Mouse (Mus musculus) lung, postnatal 10 days (tissue): ENCODE measurements around the gene Ptprd.
"Not testable (repeated sequence)": the region's sequence is repeated elsewhere in the genome, so short reads cannot be mapped to it uniquely, and the experiment has no call there.

Experiments
- DNase-seq: peaks from one replicate; pipeline ENCODE4 v3.0.0; 2021

Ptprd gene

GRCm38 (mm10) chr4:76438496-76439079 lies 1773.2 kb downstream of the Ptprd start:
- no peak for DNase-seq

- no peak for DNase-seq
These were observed 1773.7 kb downstream of the Ptprd start for GRCm38 (mm10) chr4:76438068-76438467.

- no peak for DNase-seq
These were observed 1775.8 kb downstream of the Ptprd start for GRCm38 (mm10) chr4:76435920-76436319.

- DNase-seq: no peak
These were observed 1782.0 kb downstream of the Ptprd start for GRCm38 (mm10) chr4:76429769-76430168.

- DNase-seq: not testable (repeated sequence)
These were observed 1784.7 kb downstream of the Ptprd start for GRCm38 (mm10) chr4:76427036-76427435.

- no peak for DNase-seq
These were observed 1786.6 kb downstream of the Ptprd start for GRCm38 (mm10) chr4:76425230-76425575.

DNA sequence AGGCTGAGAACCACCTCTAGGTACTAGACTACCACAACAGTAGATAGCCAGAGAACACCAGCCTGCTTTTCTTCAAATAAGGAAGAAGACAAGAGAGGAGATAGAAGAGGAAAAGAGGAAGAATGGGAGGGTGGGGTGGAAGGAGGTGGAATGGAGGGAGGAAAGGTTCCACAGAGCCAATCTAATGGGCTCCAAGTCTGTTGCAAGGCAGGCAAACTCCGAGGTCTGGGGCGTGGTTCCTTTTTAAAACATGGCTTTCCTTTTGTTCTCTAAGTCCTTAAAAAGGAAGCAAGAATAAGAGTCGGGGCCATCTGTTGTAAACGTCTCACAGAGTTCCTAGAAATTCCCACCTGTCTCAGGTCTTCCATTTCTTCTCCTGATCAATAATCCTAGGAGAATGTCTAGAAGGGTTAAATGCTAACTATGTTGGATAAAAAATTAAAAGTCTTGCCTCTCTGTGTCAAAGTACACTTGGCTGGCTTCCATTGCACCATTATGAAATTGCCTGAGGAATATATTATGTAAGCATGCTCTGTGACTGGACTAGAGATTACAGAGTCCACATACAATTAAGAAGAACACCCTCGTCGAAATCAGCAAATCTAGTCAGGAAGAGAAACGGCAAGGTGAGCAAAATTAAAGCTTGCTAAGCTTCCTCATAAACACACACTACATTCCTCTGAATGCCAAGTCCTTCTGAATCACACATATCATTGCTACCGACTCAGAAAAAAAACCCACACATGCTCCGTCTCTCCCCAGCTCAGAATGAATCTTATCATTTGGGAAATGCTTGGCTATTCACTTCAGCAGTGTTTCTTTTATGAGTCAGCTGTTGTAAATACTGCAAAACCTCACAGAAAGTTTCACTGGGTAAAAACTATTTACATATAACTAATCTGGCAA lies 1787.2 kb downstream of the Ptprd start:
- DNase-seq: peak; percentile 47

DNA sequence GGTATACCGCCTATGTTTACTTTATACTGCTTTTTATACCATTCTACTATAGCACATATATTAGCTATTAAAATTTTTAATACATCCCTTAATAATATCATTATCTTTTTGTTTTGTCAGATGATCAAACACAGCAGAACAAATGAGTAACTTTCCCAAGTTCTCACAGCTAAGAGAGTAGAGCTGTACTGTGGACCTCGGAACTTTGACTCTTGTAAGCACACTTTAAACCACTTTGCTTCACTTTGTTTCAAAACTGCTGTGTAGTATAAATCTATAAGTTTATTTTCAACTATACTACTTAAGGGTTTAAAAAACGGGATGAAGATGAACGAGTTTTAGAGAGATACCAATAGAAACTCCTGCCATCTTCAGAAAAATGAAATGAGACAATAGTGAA lies 1789.6 kb downstream of the Ptprd start:
- no peak for DNase-seq

DNA sequence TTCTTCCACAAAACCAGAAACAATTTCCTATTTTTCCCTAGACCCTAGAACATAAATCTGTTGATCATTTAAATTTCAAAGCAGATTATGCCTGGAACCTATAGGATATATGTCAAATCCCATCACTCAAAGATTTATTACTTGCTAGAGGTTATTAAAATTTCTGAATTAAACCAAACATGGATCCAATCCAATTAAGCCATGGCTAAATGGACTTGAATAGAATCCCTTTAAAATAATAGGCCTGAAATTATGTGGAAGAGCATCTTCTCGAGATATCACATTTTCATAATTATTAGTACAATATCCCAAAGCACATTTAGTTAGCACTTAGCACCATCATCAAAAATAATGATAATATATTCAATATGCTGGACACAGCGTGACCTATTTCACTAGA lies 1792.1 kb downstream of the Ptprd start:
- DNase-seq: no peak

DNA sequence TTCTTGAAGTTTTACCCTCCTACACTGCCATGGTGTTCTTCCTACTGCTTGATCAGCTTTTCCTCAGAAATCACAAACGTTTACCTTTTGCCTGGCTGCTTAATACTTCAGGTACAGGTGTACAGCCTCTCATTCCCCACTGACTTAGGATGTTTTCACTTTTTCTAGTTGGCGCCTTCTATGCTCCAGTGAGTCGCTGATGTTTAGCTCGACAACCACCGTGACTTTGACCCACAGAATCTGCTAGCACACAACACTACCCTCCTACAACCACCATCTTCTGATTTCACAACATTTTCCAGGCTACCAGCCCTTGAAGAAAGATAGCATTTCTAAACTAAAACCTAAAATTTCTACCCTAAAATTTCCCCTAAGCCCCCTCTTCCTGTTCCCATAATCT lies 1794.1 kb downstream of the Ptprd start:
- DNase-seq: no peak

GRCm38 (mm10) chr4:76415624-76416023 lies 1796.1 kb downstream of the Ptprd start:
- no peak for DNase-seq

- DNase-seq: no peak
These were observed 1797.2 kb downstream of the Ptprd start for GRCm38 (mm10) chr4:76414591-76414990.

GRCm38 (mm10) chr4:76410053-76410452 lies 1801.7 kb downstream of the Ptprd start:
- DNase-seq: no peak

DNA sequence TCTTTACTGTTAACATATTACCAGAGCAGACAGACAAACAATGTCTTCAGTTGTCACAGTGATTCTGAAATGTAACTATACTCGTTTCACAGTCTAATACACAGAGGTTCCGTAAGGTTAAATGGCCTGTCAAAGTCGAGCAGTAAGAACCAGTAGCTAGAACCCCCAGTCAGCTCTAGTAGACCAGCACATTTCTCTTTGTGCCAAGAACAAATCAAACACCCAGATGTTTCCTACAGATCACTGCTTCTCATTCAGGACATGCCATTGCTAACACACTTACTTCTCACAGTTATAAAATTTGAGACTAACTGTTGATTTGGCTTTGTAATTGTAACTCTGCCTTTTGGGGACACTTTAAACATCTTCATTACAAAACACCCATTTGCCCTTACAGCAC lies 1802.6 kb downstream of the Ptprd start:
- DNase-seq: peak; percentile 17

GRCm38 (mm10) chr4:76405862-76406454 lies 1805.8 kb downstream of the Ptprd start:
- DNase-seq: no peak

GRCm38 (mm10) chr4:76403219-76403618 lies 1808.5 kb downstream of the Ptprd start:
- DNase-seq: no peak

DNA sequence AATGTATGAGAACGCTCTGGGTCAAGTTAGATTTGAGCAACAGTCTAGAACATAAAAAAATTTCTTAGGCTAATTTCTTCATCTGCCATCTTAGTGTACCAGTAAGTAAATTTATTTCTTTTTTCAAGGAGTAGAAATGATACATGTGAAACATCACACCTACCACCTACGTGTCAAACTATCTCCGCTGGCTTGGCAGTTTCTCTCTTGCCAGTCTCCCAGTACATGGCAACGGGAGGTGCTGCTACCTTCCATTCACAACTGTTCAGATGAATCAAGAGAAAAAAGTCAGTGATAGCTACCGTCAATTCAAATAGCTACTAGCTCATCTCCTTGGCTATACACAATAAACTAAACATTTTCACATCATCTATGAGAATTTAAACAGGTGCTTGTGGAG lies 1823.9 kb downstream of the Ptprd start:
- DNase-seq: no peak

GRCm38 (mm10) chr4:76386978-76387824 lies 1824.6 kb downstream of the Ptprd start:
- DNase-seq: no peak

GRCm38 (mm10) chr4:76385818-76386217 lies 1825.9 kb downstream of the Ptprd start:
- no peak for DNase-seq

GRCm38 (mm10) chr4:76380312-76380917 lies 1831.3 kb downstream of the Ptprd start:
- no peak for DNase-seq

DNA sequence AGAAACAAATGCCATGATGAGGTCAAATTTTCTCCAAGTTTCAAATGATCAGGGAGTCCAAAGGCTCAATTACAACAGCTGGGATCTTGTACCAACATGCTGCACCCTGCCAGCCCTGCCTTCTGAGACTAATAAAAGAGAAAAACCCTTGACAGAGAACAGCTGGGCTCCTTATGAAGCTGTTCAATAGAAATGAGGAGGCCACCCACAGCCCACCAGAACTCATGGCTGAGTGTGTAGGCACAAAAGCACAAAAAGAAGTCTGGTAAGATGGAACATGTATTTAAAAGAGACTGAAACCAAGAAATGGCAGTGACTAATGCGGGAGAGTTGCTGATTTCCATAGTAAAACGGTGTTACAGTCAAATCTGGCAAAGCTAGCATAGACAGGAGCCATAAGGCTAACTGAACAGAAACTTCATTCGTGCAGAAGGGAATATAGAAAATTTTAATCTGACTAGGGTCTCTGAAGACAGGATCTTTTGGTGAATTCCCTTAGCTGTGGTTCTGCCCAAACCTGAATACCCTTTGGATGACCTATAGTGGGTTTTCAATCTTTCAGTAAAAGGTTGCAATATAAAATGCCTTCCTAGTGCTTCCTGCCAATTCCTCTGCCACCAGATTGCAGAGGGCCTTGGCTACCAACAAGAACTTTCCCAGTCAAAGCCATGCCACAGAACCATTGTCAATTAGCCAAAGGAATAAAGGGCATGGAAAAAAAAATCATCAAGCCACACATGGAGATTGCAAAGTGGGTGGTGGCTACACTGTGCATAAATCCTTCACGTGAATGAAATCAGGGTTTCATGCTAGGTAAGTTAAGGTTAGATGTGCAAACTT lies 1841.5 kb downstream of the Ptprd start:
- peak; percentile 52 for DNase-seq

GRCm38 (mm10) chr4:76369101-76369500 lies 1842.7 kb downstream of the Ptprd start:
- DNase-seq: no peak
